Mouse (Mus musculus) liver, embryonic 13.5 days (tissue): ENCODE results near the gene Slit3. TPM values are rescaled to one million over a fixed set of nuclear protein-coding genes. Genes with fewer than 3 reads are reported as not detected.

Source experiments
- ATAC-seq: fragments of 200-750 bp; cut with Nextera tagmentation; 2 replicates; pipeline ENCODE4 v1.8.0; 2017; ENCODE audit warnings: low read depth, mild to moderate bottlenecking, moderate number of reproducible peaks, moderate library complexity
- DNase-seq: peaks from one replicate; pipeline ENCODE4 v3.0.0; 2022
- H3K27ac ChIP-seq: fragments of 300-500 bp; sonication (generic); 2 replicates; pipeline ENCODE4 v1.5.1; 2015; ENCODE audit warnings: moderate library complexity, mild to moderate bottlenecking, inconsistent platforms
- H3K27me3 ChIP-seq: fragments of 300-500 bp; sonication (generic); 2 replicates; pipeline ENCODE4 v1.6.1; 2015; ENCODE audit warnings: mild to moderate bottlenecking, inconsistent platforms
- H3K36me3 ChIP-seq: fragments of 300-500 bp; sonication (generic); 2 replicates; pipeline ENCODE4 v1.6.1; 2015; ENCODE audit warnings: mild to moderate bottlenecking, inconsistent platforms
- H3K4me1 ChIP-seq: fragments of 300-500 bp; sonication (generic); replicated peaks from 2 replicates; pipeline ENCODE4 v1.6.1; 2015; ENCODE audit warnings: inconsistent platforms
- H3K4me2 ChIP-seq: fragments of 300-500 bp; sonication (generic); 2 replicates; pipeline ENCODE4 v1.6.1; 2015; ENCODE audit warnings: inconsistent platforms, mild to moderate bottlenecking, moderate library complexity
- H3K4me3 ChIP-seq: fragments of 300-500 bp; sonication (generic); replicated peaks from 2 replicates; pipeline ENCODE4 v1.5.1; 2015; ENCODE audit warnings: mild to moderate bottlenecking, inconsistent platforms
- H3K9ac ChIP-seq: fragments of 300-500 bp; sonication (generic); 2 replicates; pipeline ENCODE4 v1.6.1; 2015; ENCODE audit warnings: mild to moderate bottlenecking, inconsistent platforms
- H3K9me3 ChIP-seq: fragments of 300-500 bp; sonication (generic); replicated peaks from 2 replicates; pipeline ENCODE4 v1.6.1; 2016; ENCODE audit warnings: inconsistent platforms
- WGBS: fragments of 180-500 bp; shearing (Covaris S2); methylation state at CpG from one replicate; pipeline ENCODE4 v1.1.7; 2015; ENCODE audit not compliant: insufficient replicate concordance; 5-methylcytosine and 5-hydroxymethylcytosine counted together
- polyA plus RNA-seq: library from polyadenylated mRNA; unstranded; fragments of >200 nt; fragmentation: Nextera tagmentation; extraction: Ambion mirVana; gene quantifications from 2 replicates; pipeline ENCODE4 v1.2.1, GENCODE M21; 2015

The Slit3 gene
- polyA plus RNA-seq, 1 experiment from 2014 or later = 0.44 TPM

GRCm38 (mm10) chr11:35337493-35337892 is 216.5 kb downstream of the Slit3 start:
- WGBS = 63% methylated on average over 8 of the region's 8 CpGs

GRCm38 (mm10) chr11:35337927-35338819 is 217.1 kb downstream of the Slit3 start:
- H3K4me2 ChIP-seq = no peak overlapping the region
- H3K27ac ChIP-seq = no peak overlapping the region
- H3K27me3 ChIP-seq = no peaks in the 10 kb centered on the region
- no peaks in the 10 kb centered on the region for H3K36me3 ChIP-seq
- WGBS = 72% methylated on average over 19 of the region's 19 CpGs
- ATAC-seq (no peak), DNase-seq (no peak)
- H3K9ac ChIP-seq = no peak overlapping the region
- no peaks in the 10 kb centered on the region for H3K9me3 ChIP-seq
- no peaks in the 10 kb centered on the region for H3K4me1 ChIP-seq
- no peak overlapping the region for H3K4me3 ChIP-seq

More at GRCm38 (mm10) chr11:35337493-35337892, 216.5 kb downstream of the Slit3 start:
- Histone ChIP-seq H3K4me3 (no peak overlapping the region), H3K4me1 (no peaks in the 10 kb centered on the region), H3K9me3 (no peaks in the 10 kb centered on the region), H3K27me3 (no peaks in the 10 kb centered on the region), H3K4me2 (no peak overlapping the region), H3K9ac (no peak overlapping the region), H3K36me3 (no peaks in the 10 kb centered on the region), H3K27ac (no peak overlapping the region)
- no peak for ATAC-seq
- no peak for DNase-seq

GRCm38 (mm10) chr11:35340752-35341151 is 219.7 kb downstream of the Slit3 start:
- Histone ChIP-seq H3K36me3 (no peaks in the 10 kb centered on the region), H3K4me2 (no peak overlapping the region), H3K4me1 (no peaks in the 10 kb centered on the region), H3K9ac (no peak overlapping the region), H3K27ac (no peak overlapping the region), H3K4me3 (no peak overlapping the region), H3K9me3 (no peaks in the 10 kb centered on the region), H3K27me3 (no peaks in the 10 kb centered on the region)
- ATAC-seq (no peak), DNase-seq (no peak)
- WGBS = 55% methylated on average over 6 of the region's 6 CpGs

GRCm38 (mm10) chr11:35342486-35342885 is 221.5 kb downstream of the Slit3 start:
- WGBS = 60% methylated on average over 5 of the region's 5 CpGs

GRCm38 (mm10) chr11:35345696-35346480 is 224.9 kb downstream of the Slit3 start:
- no peak overlapping the region for H3K27ac ChIP-seq
- H3K9me3 ChIP-seq = no peaks in the 10 kb centered on the region
- H3K9ac ChIP-seq = no peak overlapping the region
- WGBS = 61% methylated on average over 13 of the region's 13 CpGs
- H3K36me3 ChIP-seq = no peaks in the 10 kb centered on the region
- ATAC-seq = no peak
- H3K4me1 ChIP-seq = no peaks in the 10 kb centered on the region
- no peak overlapping the region for H3K4me2 ChIP-seq
- H3K27me3 ChIP-seq = no peaks in the 10 kb centered on the region
- no peak overlapping the region for H3K4me3 ChIP-seq
- no peak for DNase-seq

More at GRCm38 (mm10) chr11:35342486-35342885, 221.5 kb downstream of the Slit3 start:
- DNase-seq (no peak), ATAC-seq (no peak)
- Histone ChIP-seq H3K27ac (no peak overlapping the region), H3K27me3 (no peaks in the 10 kb centered on the region), H3K4me1 (no peaks in the 10 kb centered on the region), H3K9me3 (no peaks in the 10 kb centered on the region), H3K4me3 (no peak overlapping the region), H3K4me2 (no peak overlapping the region), H3K9ac (no peak overlapping the region), H3K36me3 (no peaks in the 10 kb centered on the region)

- no peak overlapping the region for H3K4me2 ChIP-seq
- H3K27me3 ChIP-seq = no peaks in the 10 kb centered on the region
- DNase-seq (no peak), ATAC-seq (no peak)
- no peaks in the 10 kb centered on the region for H3K4me1 ChIP-seq
- H3K4me3 ChIP-seq = no peak overlapping the region
- H3K9ac ChIP-seq = no peak overlapping the region
- 35% methylated on average over 4 of the region's 4 CpGs for WGBS
- no peaks in the 10 kb centered on the region for H3K36me3 ChIP-seq
- no peak overlapping the region for H3K27ac ChIP-seq
- no peaks in the 10 kb centered on the region for H3K9me3 ChIP-seq
These were observed 227.1 kb downstream of the Slit3 start for GRCm38 (mm10) chr11:35348099-35348498.

- H3K4me3 ChIP-seq = no peak overlapping the region
- WGBS = 30% methylated on average over 4 of the region's 4 CpGs
- H3K9me3 ChIP-seq = no peaks in the 10 kb centered on the region
- no peak overlapping the region for H3K27ac ChIP-seq
- no peak overlapping the region for H3K4me2 ChIP-seq
- no peak overlapping the region for H3K9ac ChIP-seq
- ATAC-seq (no peak), DNase-seq (no peak)
- H3K4me1 ChIP-seq = no peaks in the 10 kb centered on the region
- H3K36me3 ChIP-seq = no peaks in the 10 kb centered on the region
- H3K27me3 ChIP-seq = no peaks in the 10 kb centered on the region
These were observed 229.9 kb downstream of the Slit3 start for GRCm38 (mm10) chr11:35350968-35351367.

- no peak overlapping the region for H3K27ac ChIP-seq
These were observed 230.4 kb downstream of the Slit3 start for GRCm38 (mm10) chr11:35351376-35351775.

GRCm38 (mm10) chr11:35355811-35356210 is 234.8 kb downstream of the Slit3 start:
- DNase-seq = no peak
- ATAC-seq = no peak
- Histone ChIP-seq H3K4me2 (no peak overlapping the region), H3K27ac (no peak overlapping the region), H3K36me3 (no peaks in the 10 kb centered on the region), H3K4me1 (no peaks in the 10 kb centered on the region), H3K27me3 (no peaks in the 10 kb centered on the region), H3K4me3 (no peak overlapping the region), H3K9ac (no peak overlapping the region), H3K9me3 (no peaks in the 10 kb centered on the region; the same call in 1 of the 2 replicates)
- WGBS = 71% methylated on average over 4 of the region's 4 CpGs

More at GRCm38 (mm10) chr11:35351376-35351775, 230.4 kb downstream of the Slit3 start:
- H3K27me3 ChIP-seq = no peaks in the 10 kb centered on the region
- no peak overlapping the region for H3K4me3 ChIP-seq
- H3K4me2 ChIP-seq = no peak overlapping the region
- no peak for DNase-seq
- H3K9ac ChIP-seq = no peak overlapping the region
- no peak for ATAC-seq
- H3K9me3 ChIP-seq = no peaks in the 10 kb centered on the region
- 26% methylated on average over 2 of the region's 2 CpGs for WGBS
- H3K36me3 ChIP-seq = no peaks in the 10 kb centered on the region
- no peaks in the 10 kb centered on the region for H3K4me1 ChIP-seq

GRCm38 (mm10) chr11:35361071-35361470 is 240.0 kb downstream of the Slit3 start:
- Histone ChIP-seq H3K4me3 (no peak overlapping the region), H3K36me3 (no peaks in the 10 kb centered on the region), H3K27ac (no peak overlapping the region), H3K9me3 (no peaks in the 10 kb centered on the region; the same call in 1 of the 2 replicates), H3K27me3 (0 out of 2 replicates have a peak, but pooled peaks cover 4% of the 10 kb centered on the region), H3K9ac (no peak overlapping the region), H3K4me1 (no peaks in the 10 kb centered on the region), H3K4me2 (no peak overlapping the region)
- 62% methylated on average over 6 of the region's 6 CpGs for WGBS
- DNase-seq = no peak
- ATAC-seq = no peak

GRCm38 (mm10) chr11:35362975-35363374 is 242.0 kb downstream of the Slit3 start:
- 0 out of 2 replicates have a peak, but pooled peaks cover 4% of the 10 kb centered on the region for H3K27me3 ChIP-seq
- no peak overlapping the region for H3K4me2 ChIP-seq
- no peaks in the 10 kb centered on the region for H3K36me3 ChIP-seq
- H3K9me3 ChIP-seq = no peaks in the 10 kb centered on the region; the same call in 1 of the 2 replicates
- H3K9ac ChIP-seq = no peak overlapping the region
- no peak for DNase-seq
- H3K27ac ChIP-seq = no peak overlapping the region
- ATAC-seq = no peak
- no peaks in the 10 kb centered on the region for H3K4me1 ChIP-seq
- no peak overlapping the region for H3K4me3 ChIP-seq
- 51% methylated on average over 4 of the region's 4 CpGs for WGBS
